Mouse (Mus musculus): ENCODE results near the gene Sp6. TPM values are rescaled to one million over a fixed set of nuclear protein-coding genes. Genes with fewer than 3 reads are reported as not detected.

Sp6 gene
- polyA plus RNA-seq (2012; fragmentation: generic; extraction: Trizol), result 6.0 TPM

GRCm38 (mm10) chr11:97013121-97013670 lies at the start of gene Sp6:
Gene Sp6, plus strand, starts transcription at chr11:97013394.
- Histone ChIP-seq H3K4me2 (ENCODE audit: low read depth) (peak within 1 kb of the TSS; percentile 5), H3K27me3 (ENCODE audit: control insufficient read depth, insufficient read depth, insufficient read length) (no peaks in the 10 kb centered on the region), H3K36me3 (ENCODE audit: control insufficient read depth, insufficient read depth) (no peaks in the 10 kb centered on the region), H3ac (ENCODE audit: control insufficient read depth, insufficient read length) (no peak within 1 kb of the TSS), H3K79me2 (ENCODE audit: control insufficient read depth, insufficient read depth) (no peaks in the 10 kb centered on the region), H3K4me3 (no peak within 1 kb of the TSS)
- TF ChIP-seq MYOD1 (IDR thresholded peaks at IDR 0.05; ENCODE audit: control insufficient read depth in 1 of 3, insufficient read length in 2 of 3, low read depth in 2 of 3) (no peak), CEBPB (IDR thresholded peaks at IDR 0.05; ENCODE audit: insufficient read depth, poor library complexity, severe bottlenecking) (no peak), USF1 (IDR thresholded peaks at IDR 0.05; ENCODE audit: low read depth) (no peak), TCF3 (IDR thresholded peaks at IDR 0.05; ENCODE audit: insufficient read length, low read depth) (no peak), REST (IDR thresholded peaks at IDR 0.05; ENCODE audit: insufficient read depth, insufficient read length) (no peak)

GRCm38 (mm10) chr11:96963580-96963979 lies 49.6 kb upstream of the Sp6 start:
- peaks cover 9% of the 10 kb centered on the region for H3K36me3 ChIP-seq (ENCODE audit: control insufficient read depth, insufficient read depth)
- peaks cover 16% of the 10 kb centered on the region for H3K79me2 ChIP-seq (ENCODE audit: control insufficient read depth, insufficient read depth)
- H3ac ChIP-seq (ENCODE audit: control insufficient read depth, insufficient read length), result no peak overlapping the region
- H3K27me3 ChIP-seq (ENCODE audit: control insufficient read depth, insufficient read depth, insufficient read length), result no peaks in the 10 kb centered on the region
- TF ChIP-seq TCF3 (IDR thresholded peaks at IDR 0.05; ENCODE audit: insufficient read length, low read depth) (no peak), MAX (IDR thresholded peaks at IDR 0.05; ENCODE audit: low read depth) (no peak), POLR2AphosphoS2 (IDR thresholded peaks at IDR 0.05; ENCODE audit: insufficient read length, low read depth) (no peak), MYOD1 (IDR thresholded peaks at IDR 0.05; ENCODE audit: control insufficient read depth in 1 of 3, insufficient read length in 2 of 3, low read depth in 2 of 3) (no peak), SRF (IDR thresholded peaks at IDR 0.05; ENCODE audit: control insufficient read depth, insufficient read length, low read depth) (no peak), E2F4 (IDR thresholded peaks at IDR 0.05; ENCODE audit: insufficient read depth) (no peak), USF1 (IDR thresholded peaks at IDR 0.05; ENCODE audit: low read depth) (no peak), POLR2A (IDR thresholded peaks at IDR 0.05; ENCODE audit: insufficient read length, low read depth) (no peak), REST (IDR thresholded peaks at IDR 0.05; ENCODE audit: insufficient read depth, insufficient read length) (no peak), CEBPB (IDR thresholded peaks at IDR 0.05; ENCODE audit: insufficient read depth, poor library complexity, severe bottlenecking) (no peak)
- H3K4me2 ChIP-seq (ENCODE audit: low read depth), result no peak overlapping the region
- H3K4me3 ChIP-seq, result no peak overlapping the region

DNA sequence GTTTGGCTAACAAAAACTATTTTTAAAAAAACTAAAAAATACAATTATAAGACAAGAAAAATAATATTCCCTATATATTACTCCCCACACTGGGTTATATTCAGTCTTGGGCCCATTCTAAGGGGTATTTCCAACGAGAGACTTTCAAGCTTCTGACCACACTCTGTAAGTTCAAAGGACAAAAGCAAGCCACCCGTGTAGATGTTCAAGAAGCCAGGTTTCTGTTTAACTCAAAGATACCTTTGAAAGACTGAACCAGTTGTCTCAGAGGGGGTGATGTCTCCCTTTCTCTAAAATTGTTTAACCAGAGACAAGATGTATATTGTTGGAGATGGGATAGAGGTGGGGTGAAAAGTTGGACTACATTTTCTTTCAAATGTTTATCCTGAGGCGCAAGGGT lies 47.0 kb upstream of the Sp6 start:
- no peak overlapping the region for H3K4me2 ChIP-seq (ENCODE audit: low read depth)
- peaks cover 30% of the 10 kb centered on the region for H3K79me2 ChIP-seq (ENCODE audit: control insufficient read depth, insufficient read depth)
- no peak for TF ChIP-seq MYOD1 (IDR thresholded peaks at IDR 0.05; ENCODE audit: control insufficient read depth in 1 of 3, insufficient read length in 2 of 3, low read depth in 2 of 3)
- no peak for TF ChIP-seq POLR2AphosphoS2 (IDR thresholded peaks at IDR 0.05; ENCODE audit: insufficient read length, low read depth)
- TF ChIP-seq TCF3 (IDR thresholded peaks at IDR 0.05; ENCODE audit: insufficient read length, low read depth), result no peak
- TF ChIP-seq TCF12 (IDR thresholded peaks at IDR 0.05; ENCODE audit: insufficient read depth, poor library complexity, severe bottlenecking), result no peak
- no peaks in the 10 kb centered on the region for H3K27me3 ChIP-seq (ENCODE audit: control insufficient read depth, insufficient read depth, insufficient read length)
- no peak overlapping the region for H3K4me3 ChIP-seq
- H3K36me3 ChIP-seq (ENCODE audit: control insufficient read depth, insufficient read depth), result peaks cover 3% of the 10 kb centered on the region
- no peak overlapping the region for H3ac ChIP-seq (ENCODE audit: control insufficient read depth, insufficient read length)

- Histone ChIP-seq H3ac (ENCODE audit: control insufficient read depth, insufficient read length) (no peak overlapping the region), H3K4me3 (no peak overlapping the region), H3K79me2 (ENCODE audit: control insufficient read depth, insufficient read depth) (peaks cover 39% of the 10 kb centered on the region), H3K36me3 (ENCODE audit: control insufficient read depth, insufficient read depth) (no peaks in the 10 kb centered on the region), H3K4me2 (ENCODE audit: low read depth) (peak overlapping the region; percentile 63), H3K27me3 (ENCODE audit: control insufficient read depth, insufficient read depth, insufficient read length) (no peaks in the 10 kb centered on the region)
- no peak for TF ChIP-seq REST (IDR thresholded peaks at IDR 0.05; ENCODE audit: insufficient read depth, insufficient read length)
- TF ChIP-seq CEBPB (IDR thresholded peaks at IDR 0.05; ENCODE audit: insufficient read depth, poor library complexity, severe bottlenecking), result peak; percentile 65; the same call in 1 of the 2 replicates
Observed at GRCm38 (mm10) chr11:96966914-96967543, 46.2 kb upstream of the Sp6 start.

DNA sequence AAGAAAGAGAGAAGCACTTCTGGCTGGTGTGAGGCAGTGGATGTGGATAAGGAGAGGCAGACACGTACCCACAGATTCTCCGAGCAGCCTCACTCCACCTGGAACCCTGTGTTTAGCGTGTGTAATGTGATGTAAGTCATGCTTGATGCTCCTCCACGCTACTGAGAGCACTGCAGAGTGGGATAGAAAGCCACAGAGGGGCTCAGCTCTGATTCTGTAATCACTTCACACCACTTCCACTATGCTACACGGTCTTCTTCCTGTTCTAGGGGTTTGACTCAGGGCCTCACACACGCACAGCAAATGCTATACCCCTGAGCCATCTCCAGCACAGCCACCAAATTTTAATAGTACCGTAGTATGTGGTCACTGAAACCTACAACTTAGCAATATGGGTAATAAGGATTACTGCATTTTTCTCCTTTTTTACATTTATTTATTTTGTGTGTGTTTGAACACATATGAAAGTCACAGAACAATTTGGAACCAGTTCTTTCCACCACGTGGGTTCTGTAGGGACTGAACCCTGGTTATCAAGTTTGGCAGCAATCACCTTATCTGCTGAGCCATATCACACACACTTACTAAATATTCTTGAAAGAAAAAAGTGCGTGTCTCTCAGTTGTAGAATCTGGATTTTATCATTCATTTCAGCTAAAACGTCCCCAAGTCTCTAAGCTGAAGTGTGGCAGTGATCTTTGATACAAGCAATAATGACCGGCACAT lies 45.5 kb upstream of the Sp6 start:
- TF ChIP-seq TCF12 (IDR thresholded peaks at IDR 0.05; ENCODE audit: insufficient read depth, poor library complexity, severe bottlenecking), result no peak
- no peak for TF ChIP-seq USF1 (IDR thresholded peaks at IDR 0.05; ENCODE audit: low read depth)
- TF ChIP-seq TCF3 (IDR thresholded peaks at IDR 0.05; ENCODE audit: insufficient read length, low read depth), result no peak
- TF ChIP-seq E2F4 (IDR thresholded peaks at IDR 0.05; ENCODE audit: insufficient read depth), result no peak
- no peak for TF ChIP-seq POLR2A (IDR thresholded peaks at IDR 0.05; ENCODE audit: insufficient read length, low read depth)
- TF ChIP-seq SRF (IDR thresholded peaks at IDR 0.05; ENCODE audit: control insufficient read depth, insufficient read length, low read depth), result no peak
- TF ChIP-seq POLR2AphosphoS2 (IDR thresholded peaks at IDR 0.05; ENCODE audit: insufficient read length, low read depth), result no peak
- no peak for TF ChIP-seq REST (IDR thresholded peaks at IDR 0.05; ENCODE audit: insufficient read depth, insufficient read length)
- no peak for TF ChIP-seq MAX (IDR thresholded peaks at IDR 0.05; ENCODE audit: low read depth)
- no peak for TF ChIP-seq CEBPB (IDR thresholded peaks at IDR 0.05; ENCODE audit: insufficient read depth, poor library complexity, severe bottlenecking)
- TF ChIP-seq MYOD1 (IDR thresholded peaks at IDR 0.05; ENCODE audit: control insufficient read depth in 1 of 3, insufficient read length in 2 of 3, low read depth in 2 of 3), result no peak
- TF ChIP-seq MYOG (IDR thresholded peaks at IDR 0.05; ENCODE audit: control insufficient read depth in 1 of 3, insufficient read depth in 1 of 3, insufficient read length in 2 of 3, low read depth in 2 of 3), result no peak
- peaks cover 44% of the 10 kb centered on the region for H3K79me2 ChIP-seq (ENCODE audit: control insufficient read depth, insufficient read depth)
- H3K27me3 ChIP-seq (ENCODE audit: control insufficient read depth, insufficient read depth, insufficient read length), result no peaks in the 10 kb centered on the region
- peak overlapping the region; percentile 63 for H3K4me2 ChIP-seq (ENCODE audit: low read depth)
- no peak overlapping the region for H3ac ChIP-seq (ENCODE audit: control insufficient read depth, insufficient read length)
- no peak overlapping the region for H3K4me3 ChIP-seq
- no peaks in the 10 kb centered on the region for H3K36me3 ChIP-seq (ENCODE audit: control insufficient read depth, insufficient read depth)
